Mouse (Mus musculus) hematopoietic multipotent progenitor cell, adult 10-12 weeks (in vitro differentiated cells): ENCODE data around the gene Asb7. TPM values are rescaled to one million over a fixed set of nuclear protein-coding genes. Genes with fewer than 3 reads are reported as not detected.

Experiments used
- polyA plus RNA-seq: library from polyadenylated mRNA; stranded (reverse); fragments of >175 nt; gene quantifications from 2 replicates; pipeline ENCODE4 v1.2.3, GENCODE M21; 2012; ENCODE audit warnings: low replicate concordance

Gene Asb7
- polyA plus RNA-seq, result 14.4 and 27.3 TPM in 2 replicates

DNA sequence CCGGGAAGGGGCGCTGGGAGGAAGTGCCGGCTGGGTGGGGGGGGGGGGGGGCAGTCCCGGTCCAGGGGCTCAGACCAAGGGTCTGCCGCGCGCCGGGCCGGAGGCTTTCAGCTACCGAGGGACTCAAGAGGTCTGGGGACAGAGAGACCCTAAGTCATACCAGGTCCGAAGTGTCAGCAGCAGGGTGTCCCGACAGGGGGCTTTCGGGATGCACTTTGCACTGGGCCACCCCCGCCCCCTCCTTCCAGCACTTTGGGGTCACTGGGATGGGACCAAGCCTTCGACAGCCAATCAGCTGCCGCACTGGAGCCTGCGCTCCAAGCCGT, at the start of gene Asb7:
Gene Asb7 (minus strand): TSS at position 303 of the 326 bp plus-strand sequence.

DNA sequence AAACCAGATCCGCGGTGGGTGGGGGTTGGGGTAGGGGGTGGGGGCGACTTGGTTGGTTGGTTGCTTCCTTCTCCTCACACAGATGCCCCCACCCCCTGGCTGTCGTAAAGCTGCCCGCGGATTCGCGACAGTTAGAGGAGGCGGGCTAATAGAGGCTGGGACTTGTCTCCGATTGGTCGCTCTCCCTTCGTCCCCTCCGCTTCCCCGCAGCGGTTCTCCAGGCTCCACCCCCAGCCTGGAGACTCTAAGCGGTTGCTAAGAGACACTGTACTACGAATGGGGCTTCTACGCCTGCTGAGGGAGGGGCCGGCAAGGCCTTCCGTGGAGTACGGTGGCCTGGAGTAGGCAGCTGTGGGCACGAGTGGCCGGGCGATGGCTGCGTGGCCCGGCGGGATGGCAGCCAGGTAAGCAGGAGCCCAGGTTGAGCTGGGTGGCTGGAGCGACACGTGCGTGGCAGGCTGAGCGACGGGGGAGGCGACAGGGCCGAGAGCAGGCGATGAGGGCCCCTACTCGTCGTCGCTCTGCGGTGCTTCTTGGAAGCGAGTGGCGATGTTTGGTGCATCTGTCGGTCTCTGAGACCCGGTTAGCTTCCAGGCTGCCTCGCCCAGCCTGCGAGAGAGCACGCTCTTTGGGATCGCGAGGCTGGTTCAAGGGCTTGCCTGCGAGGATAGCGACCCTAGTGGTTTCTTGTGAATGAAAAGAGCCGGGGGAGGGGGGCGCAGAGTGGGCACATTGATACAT, 394 bp upstream of the Asb7 start, which contains the start of gene Lins1:
Gene Lins1 (plus strand): TSS at position 270 of the 741 bp plus-strand sequence.

Other genes with a start within 250 kb of the Asb7 start
- 0.81 and 3.1 TPM in 2 replicates for gene Lins1, start 293 bp upstream of the Asb7 start, polyA plus RNA-seq
- not detected in 2 replicates for gene Cers3, start 53.9 kb upstream of the Asb7 start, polyA plus RNA-seq
- 0.11 and 0.13 TPM in 2 replicates for gene Adamts17, start 150.1 kb upstream of the Asb7 start, polyA plus RNA-seq